Mouse (Mus musculus): ENCODE data around the gene Map3k20. TPM values are rescaled to one million over a fixed set of nuclear protein-coding genes. Genes with fewer than 3 reads are reported as not detected.

The Map3k20 gene
- polyA plus RNA-seq, 1 experiment = 54.3 TPM

GRCm38 (mm10) chr2:72479818-72480217 is 194.4 kb downstream of the Map3k20 start:
- no peak for DNase-seq (ENCODE audit: low spot score)

DNA sequence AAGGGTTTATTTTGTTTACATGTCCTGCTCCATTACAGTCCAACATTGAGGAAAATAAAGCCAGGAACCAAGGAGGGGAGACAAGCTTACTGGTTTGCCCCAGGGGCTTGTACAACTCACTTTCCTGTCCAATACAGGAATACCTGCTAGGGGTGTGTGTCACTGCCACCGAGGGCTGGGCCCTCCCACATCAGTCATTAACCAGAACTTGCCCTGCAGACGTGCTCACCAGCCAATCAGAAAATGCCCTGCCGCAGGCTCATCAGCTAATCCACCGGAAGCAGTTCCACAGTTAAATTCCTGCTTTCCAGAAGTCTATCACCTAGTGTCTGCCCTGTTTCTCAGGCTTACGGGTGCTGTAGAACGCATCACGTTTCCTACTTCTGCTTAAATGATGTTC is 206.2 kb downstream of the Map3k20 start:
- DNase-seq (ENCODE audit: low spot score) = no peak

Other genes with a start within 250 kb of the Map3k20 start
- gene Cdca7, start 190.5 kb downstream of the Map3k20 start, polyA plus RNA-seq (2012; rRNA removed) = 26.3 and 32.2 TPM in 2 replicates

All from urinary bladder, adult 2 months (tissue).